In genomic region chr4:107991879-107992278, GRCm38 (mm10) we compare ENCODE assay signal across 25 mouse cellular contexts. TPM values are rescaled to one million over a fixed set of nuclear protein-coding genes. Genes with fewer than 3 reads are reported as not detected.
DNase-seq lines count a peak whose midpoint lies in the region; ATAC-seq and TF ChIP-seq lines count a peak whose summit lies in the region.
"Had no signal": no experiment of that assay in that cellular context is flagged by ENCODE, and none has a peak within 500 bp of the region (broad histone marks: within the 10 kb centered on the region; RNA-seq: fewer than 3 reads in every experiment).

No protein-coding gene starts in this region.

- H3K36me3 ChIP-seq in liver, adult 2 months (ENCODE audit: control insufficient read depth, insufficient read depth, low read length) = no peaks in the 10 kb centered on the region
- H3K36me3 ChIP-seq in liver, postnatal 0 days (replicated peaks; ENCODE audit: insufficient read depth, low read length) = no peaks in the 10 kb centered on the region
- H3K36me3 ChIP-seq in midbrain, embryonic 11.5 days (ENCODE audit: control insufficient read depth, insufficient read depth, low read length) = no peaks in the 10 kb centered on the region
- no peaks in the 10 kb centered on the region for H3K36me3 ChIP-seq in midbrain, embryonic 16.5 days (ENCODE audit: control insufficient read depth, insufficient read depth, low read length)
- H3K36me3 ChIP-seq in stomach, embryonic 16.5 days (ENCODE audit: control insufficient read depth, insufficient read depth, low read length) = no peaks in the 10 kb centered on the region
- H3K36me3 ChIP-seq: forebrain, embryonic 12.5 days; heart, embryonic 15.5 days; limb, embryonic 15.5 days; midbrain, embryonic 12.5 days had no signal

- no peak for TF ChIP-seq POLR2A in liver, adult 2 months (IDR thresholded peaks at IDR 0.05; ENCODE audit: extremely low read depth, insufficient read depth, low read length)

- H3K79me2 ChIP-seq in liver, adult 2 months (ENCODE audit: control insufficient read depth, insufficient read depth, low read length) = no peaks in the 10 kb centered on the region

- TF ChIP-seq EP300 in liver, postnatal 0 days (IDR thresholded peaks at IDR 0.05; ENCODE audit: low read depth) = no peak

- no peak overlapping the region for H3K27ac ChIP-seq in liver, adult 2 months (replicated peaks; ENCODE audit: insufficient read depth, low read depth, low read length)
- H3K27ac ChIP-seq in liver, postnatal 0 days (ENCODE audit: low read depth) = no peak overlapping the region
- H3K27ac ChIP-seq in midbrain, embryonic 11.5 days (ENCODE audit: low read depth, low read length) = no peak overlapping the region
- H3K27ac ChIP-seq in midbrain, embryonic 16.5 days (ENCODE audit: low read length) = no peak overlapping the region
- no peak overlapping the region for H3K27ac ChIP-seq in stomach, embryonic 16.5 days (ENCODE audit: low read length)
- H3K27ac ChIP-seq: forebrain, embryonic 12.5 days; heart, adult 2 months; heart, embryonic 15.5 days; limb, embryonic 15.5 days; midbrain, embryonic 12.5 days had no signal

- WGBS in liver, adult 2 months = 58% methylated on average over 6 of the region's 6 CpGs
- 63% methylated on average over 6 of the region's 6 CpGs for WGBS in liver, postnatal 0 days (ENCODE audit: insufficient replicate concordance)
- WGBS in midbrain, embryonic 11.5 days = 7% methylated on average over 6 of the region's 6 CpGs
- WGBS in midbrain, embryonic 16.5 days = 5% methylated on average over 6 of the region's 6 CpGs
- WGBS in stomach, embryonic 16.5 days = 15% methylated on average over 6 of the region's 6 CpGs

- no peak overlapping the region for H3K4me3 ChIP-seq in liver, adult 2 months (ENCODE audit: insufficient read depth, low read depth, low read length)
- H3K4me3 ChIP-seq in liver, postnatal 0 days (ENCODE audit: low read depth, low read length) = no peak overlapping the region
- no peak overlapping the region for H3K4me3 ChIP-seq in midbrain, embryonic 11.5 days (ENCODE audit: low read depth, low read length)
- no peak overlapping the region for H3K4me3 ChIP-seq in midbrain, embryonic 16.5 days (ENCODE audit: low read depth, low read length)
- H3K4me3 ChIP-seq in stomach, embryonic 16.5 days (replicated peaks; ENCODE audit: low read length) = no peak overlapping the region
- H3K4me3 ChIP-seq: forebrain, embryonic 12.5 days; heart, adult 2 months; heart, embryonic 15.5 days; limb, embryonic 15.5 days; midbrain, embryonic 12.5 days had no signal

- no peaks in the 10 kb centered on the region for H3K27me3 ChIP-seq in liver, adult 2 months (ENCODE audit: control insufficient read depth, insufficient read depth, low read length)
- no peaks in the 10 kb centered on the region for H3K27me3 ChIP-seq in liver, postnatal 0 days (ENCODE audit: insufficient read depth, low read length)
- H3K27me3 ChIP-seq in midbrain, embryonic 11.5 days (ENCODE audit: control insufficient read depth, insufficient read depth, low read length) = no peaks in the 10 kb centered on the region
- no peaks in the 10 kb centered on the region for H3K27me3 ChIP-seq in midbrain, embryonic 16.5 days (ENCODE audit: control insufficient read depth, insufficient read depth, low read depth, low read length)
- no peaks in the 10 kb centered on the region for H3K27me3 ChIP-seq in stomach, embryonic 16.5 days (ENCODE audit: control insufficient read depth, insufficient read depth, low read length)
- H3K27me3 ChIP-seq: heart, embryonic 15.5 days; limb, embryonic 15.5 days had no signal

- TF ChIP-seq CTCF in liver, adult 2 months (IDR thresholded peaks at IDR 0.05; ENCODE audit: low read depth, low read length) = no peak
- TF ChIP-seq CTCF in liver, postnatal 0 days (IDR thresholded peaks at IDR 0.05; ENCODE audit: low read depth) = no peak

- H3K9me3 ChIP-seq in liver, postnatal 0 days (ENCODE audit: low read length) = no peaks in the 10 kb centered on the region
- no peaks in the 10 kb centered on the region for H3K9me3 ChIP-seq in midbrain, embryonic 11.5 days (ENCODE audit: control insufficient read depth, low read length)
- H3K9me3 ChIP-seq in midbrain, embryonic 16.5 days (replicated peaks; ENCODE audit: control insufficient read depth, low read length, poor library complexity, severe bottlenecking) = no peaks in the 10 kb centered on the region
- no peaks in the 10 kb centered on the region for H3K9me3 ChIP-seq in stomach, embryonic 16.5 days (replicated peaks; ENCODE audit: control insufficient read depth, low read length)
- H3K9me3 ChIP-seq: forebrain, embryonic 12.5 days; heart, embryonic 15.5 days; limb, embryonic 15.5 days; midbrain, embryonic 12.5 days had no signal

- H3K9ac ChIP-seq in liver, adult 2 months (ENCODE audit: low read depth, low read length) = no peak overlapping the region
- H3K9ac ChIP-seq in liver, postnatal 0 days (replicated peaks) = no peak overlapping the region
- no peak overlapping the region for H3K9ac ChIP-seq in midbrain, embryonic 11.5 days (ENCODE audit: low read length)
- no peak overlapping the region for H3K9ac ChIP-seq in midbrain, embryonic 16.5 days (ENCODE audit: low read depth, low read length)
- no peak overlapping the region for H3K9ac ChIP-seq in stomach, embryonic 16.5 days (ENCODE audit: low read length)
- H3K9ac ChIP-seq: forebrain, embryonic 12.5 days; heart, embryonic 15.5 days; limb, embryonic 15.5 days; midbrain, embryonic 12.5 days had no signal

- no peak for ATAC-seq in liver, postnatal 0 days
- no peak for ATAC-seq in midbrain, embryonic 11.5 days (ENCODE audit: low FRiP score)
- no peak for ATAC-seq in midbrain, embryonic 16.5 days
- ATAC-seq in stomach, embryonic 16.5 days (ENCODE audit: insufficient read depth, low FRiP score) = peak; percentile 39; the same call in 1 of the 2 replicates
- ATAC-seq in megakaryocyte progenitor cell, adult 5-6 weeks (replicated peaks; ENCODE audit: poor library complexity) = no peak
- ATAC-seq: activated CD4-positive, CD25-positive, alpha-beta regulatory T cell, adult 4 months had no signal

- H3K4me1 ChIP-seq in liver, adult 2 months (ENCODE audit: control insufficient read depth, insufficient read depth, low read length) = no peaks in the 10 kb centered on the region
- H3K4me1 ChIP-seq in liver, postnatal 0 days (ENCODE audit: insufficient read depth) = no peaks in the 10 kb centered on the region
- no peaks in the 10 kb centered on the region for H3K4me1 ChIP-seq in midbrain, embryonic 11.5 days (ENCODE audit: control insufficient read depth, insufficient read depth, low read length)
- H3K4me1 ChIP-seq in midbrain, embryonic 16.5 days (ENCODE audit: control insufficient read depth, insufficient read depth, low read length) = no peaks in the 10 kb centered on the region
- H3K4me1 ChIP-seq in stomach, embryonic 16.5 days (ENCODE audit: control insufficient read depth, insufficient read depth, low read length) = peaks cover 14% of the 10 kb centered on the region; the same call in 1 of the 2 replicates

- peak; percentile 33 for DNase-seq in liver, adult 2 months (ENCODE audit: extremely low read depth, low read depth, low spot score)
- no peak for DNase-seq in liver, postnatal 0 days
- DNase-seq in midbrain, embryonic 11.5 days (ENCODE audit: low spot score, missing footprints) = peak; percentile 77
- peak; percentile 28 for DNase-seq in lung, postnatal 36 days
- no peak for DNase-seq in right cerebral cortex, postnatal 25 days
- DNase-seq: adrenal gland, postnatal 25 days; cerebellum, adult 11-12 months; cerebellum, postnatal 25 days; embryo, embryonic 11 days; gastrocnemius, postnatal 25 days; heart, adult 2 months; kidney, adult 9 months; kidney, postnatal 25 days; thymus, adult 18-20 months had no signal

- H3K4me2 ChIP-seq in liver, postnatal 0 days (ENCODE audit: low read depth, low read length) = no peak overlapping the region
- no peak overlapping the region for H3K4me2 ChIP-seq in midbrain, embryonic 11.5 days
- no peak overlapping the region for H3K4me2 ChIP-seq in midbrain, embryonic 16.5 days (ENCODE audit: low read length)
- H3K4me2 ChIP-seq in stomach, embryonic 16.5 days (ENCODE audit: low read depth, low read length) = no peak overlapping the region
- H3K4me2 ChIP-seq: forebrain, embryonic 12.5 days; heart, embryonic 15.5 days; limb, embryonic 15.5 days; midbrain, embryonic 12.5 days had no signal

RNA-seq across cellular contexts. Expression of gene Slc1a7, which starts 23.7 kb away (rescaled TPM):
- 0.07 and 0.09 TPM in 2 replicates for total RNA-seq in liver, adult 2 months (2014; rRNA removed)
- polyA plus RNA-seq in liver, adult 2 months (2012; rRNA removed) = 0.04 and 0.07 TPM in 2 replicates
- polyA plus RNA-seq in liver, postnatal 0 days (2015; fragmentation: Nextera tagmentation; extraction: Ambion mirVana) = 0.04 TPM in 1 of 2 replicates, not detected in the other
- polyA plus RNA-seq in midbrain, embryonic 11.5 days (2014; fragmentation: Nextera tagmentation; extraction: Ambion mirVana) = not detected in 2 replicates
- 0.15 TPM in 1 of 2 replicates, not detected in the other for polyA plus RNA-seq in midbrain, embryonic 16.5 days (2015; fragmentation: Nextera tagmentation; extraction: Ambion mirVana)
- 0.17 and 0.31 TPM in 2 replicates for polyA plus RNA-seq in stomach, embryonic 16.5 days (2015; fragmentation: Nextera tagmentation; extraction: Ambion mirVana)
- total RNA-seq in megakaryocyte progenitor cell, adult 5-6 weeks (2015) = not detected in 2 replicates
- total RNA-seq in megakaryocyte progenitor cell, adult 5-6 weeks (2017) = not detected in 2 replicates
- total RNA-seq: hematopoietic stem cell, adult 5-6 weeks; neutrophil, adult 5-6 weeks had no signal
- polyA plus RNA-seq: forebrain, embryonic 12.5 days; liver, embryonic 16.5 days; midbrain, embryonic 12.5 days had no signal

Comparison
In these comparisons a context has a peak if more than half of its experiments do, and no peak if none do; other contexts are left out.
1. DNase-seq: peak in liver, adult 2 months (single experiment), midbrain, embryonic 11.5 days (single experiment) and lung, postnatal 36 days (single experiment); none in liver, postnatal 0 days (single experiment) and right cerebral cortex, postnatal 25 days (single experiment).